Mouse (Mus musculus): ENCODE data around the gene Ttc41.

GRCm38 (mm10) chr10:86821014-86821413 is 115.4 kb downstream of the Ttc41 start:
- TF ChIP-seq EP300 (IDR thresholded peaks at IDR 0.05; ENCODE audit: low read depth) (no peak), CTCF (IDR thresholded peaks at IDR 0.05; ENCODE audit: low read depth) (no peak)
